Mouse (Mus musculus) left cerebral cortex, postnatal 14 days (tissue): ENCODE data around the gene Lce3e. TPM values are rescaled to one million over a fixed set of nuclear protein-coding genes. Genes with fewer than 3 reads are reported as not detected.

Source experiments
- DNase-seq, 2 experiments: peaks; one replicate each; pipeline ENCODE4 v3.0.0; 2021 to 2022; ENCODE audit warnings: low spot score in 2 of 2, mixed read lengths in 1 of 2
- intact Hi-C: fragments of 180-260 bp; cut with DNase I; formaldehyde crosslinking; loops from one replicate; pipeline ENCODE4 v1.15.1; 2025
- long read RNA-seq, 2 experiments: library from polyadenylated mRNA; stranded (forward); transcript quantifications; one replicate each; pipeline ENCODE4 v2.0.0; 2021
- total RNA-seq, 2 experiments: library from RNA; stranded (reverse); gene quantifications; 2 replicates each; pipeline ENCODE4 v1.2.3; 2021

Lce3e gene
- total RNA-seq = not detected
- long read RNA-seq, experiment 1 = 0 reads
- long read RNA-seq, experiment 2 = 0 reads

DNA sequence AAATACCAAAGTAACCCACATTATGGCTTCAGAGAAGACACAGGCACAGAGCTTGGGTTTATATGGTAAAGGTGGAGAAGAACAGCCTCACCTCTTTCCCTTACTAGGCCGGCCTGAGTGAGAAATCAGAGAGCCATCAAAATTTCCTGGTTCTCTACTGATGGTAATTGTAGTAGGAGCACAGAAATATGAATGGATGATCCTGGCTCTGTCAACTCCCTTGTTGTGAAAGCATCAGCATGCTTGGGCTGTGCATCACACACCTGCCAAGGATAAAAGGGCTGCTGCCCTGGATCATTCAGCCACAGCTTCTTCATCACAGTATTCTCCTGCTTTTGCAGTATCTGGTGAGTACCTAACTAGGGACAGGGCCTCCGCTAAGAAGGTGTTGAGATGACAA is at the start of gene Lce3e:
Gene Lce3e, plus strand, starts transcription at position 301 of the 400 bp plus-strand sequence.
- intact Hi-C loops = no loop called here
- DNase-seq = no peak

GRCm38 (mm10) chr3:92920364-92920763 is 46.5 kb upstream of the Lce3e start:
- intact Hi-C loops = no loop called here
- DNase-seq = peak; percentile 6 to 19

GRCm38 (mm10) chr3:92926130-92926529 is 40.7 kb upstream of the Lce3e start, which contains the start of gene Lce3a:
Gene Lce3a, minus strand, starts transcription at chr3:92926230.
- intact Hi-C loops = no loop called here
- DNase-seq = no peak

- DNase-seq = no peak
- intact Hi-C loops = no loop called here
Measured at GRCm38 (mm10) chr3:92932679-92933078, 34.2 kb upstream of the Lce3e start, which contains the start of gene Lce3b. Gene Lce3b, plus strand, starts transcription at chr3:92932979.

GRCm38 (mm10) chr3:92944186-92944585 is 22.7 kb upstream of the Lce3e start, which contains the start of gene Lce3c:
Gene Lce3c, plus strand, starts transcription at chr3:92944486.
- DNase-seq = no peak
- intact Hi-C loops = no loop called here

DNA sequence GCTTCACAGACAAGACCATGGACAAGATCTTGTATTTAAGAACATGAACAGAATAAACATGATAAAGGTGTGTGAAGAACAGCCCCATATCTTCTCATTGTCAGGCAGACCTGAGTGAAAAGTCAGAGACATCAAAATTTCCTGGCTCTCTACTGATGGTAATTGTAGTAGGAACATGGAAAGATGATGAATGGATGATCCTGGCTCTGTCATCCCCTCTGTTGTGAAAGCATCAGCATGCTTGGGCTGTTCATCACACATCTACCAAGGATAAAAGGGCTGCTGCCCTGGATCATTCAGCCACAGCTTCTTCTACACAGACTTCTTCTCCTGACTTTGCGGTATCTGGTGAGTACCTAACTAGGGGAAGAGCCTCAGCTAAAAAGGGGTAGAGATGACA is 9.8 kb upstream of the Lce3e start, which contains the start of gene Lce3d:
Gene Lce3d, plus strand, starts transcription at position 301 of the 400 bp plus-strand sequence.
- intact Hi-C loops = no loop called here
- DNase-seq = no peak

DNA sequence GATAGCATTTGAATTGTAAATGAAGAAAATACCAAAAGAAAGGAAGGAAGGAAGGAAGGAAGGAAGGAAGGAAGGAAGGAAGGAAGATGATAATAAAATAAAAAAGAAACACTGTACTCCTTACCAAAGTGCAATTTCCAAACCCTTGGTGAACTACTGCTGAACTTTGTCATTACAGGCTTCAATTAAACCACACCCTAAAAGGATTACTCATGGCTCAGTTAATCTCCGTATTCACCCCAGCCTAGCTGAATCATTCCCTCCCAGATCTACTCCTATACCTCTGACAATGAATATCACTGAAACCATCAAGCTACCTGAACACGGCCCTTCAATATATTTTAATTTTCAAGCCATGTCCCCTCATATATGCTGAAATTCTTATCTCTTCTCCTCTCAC is 11.6 kb downstream of the Lce3e start:
- DNase-seq = no peak
- intact Hi-C loops = no loop called here

GRCm38 (mm10) chr3:92991926-92992325 is 25.1 kb downstream of the Lce3e start, which contains the start of gene Lce3f:
Gene Lce3f, plus strand, starts transcription at chr3:92992226.
- no peak for DNase-seq
- intact Hi-C loops = loop anchor here (10.0 kb wide), 2 partner anchors 77 to 837 kb away; no protein-coding TSS in a partner anchor

GRCm38 (mm10) chr3:92998691-92999090 is 31.8 kb downstream of the Lce3e start:
- DNase-seq = peak; percentile 67 to 86
- intact Hi-C loops = loop anchor here (10.0 kb wide), 2 partner anchors 84 to 844 kb away; no protein-coding TSS in a partner anchor

DNA sequence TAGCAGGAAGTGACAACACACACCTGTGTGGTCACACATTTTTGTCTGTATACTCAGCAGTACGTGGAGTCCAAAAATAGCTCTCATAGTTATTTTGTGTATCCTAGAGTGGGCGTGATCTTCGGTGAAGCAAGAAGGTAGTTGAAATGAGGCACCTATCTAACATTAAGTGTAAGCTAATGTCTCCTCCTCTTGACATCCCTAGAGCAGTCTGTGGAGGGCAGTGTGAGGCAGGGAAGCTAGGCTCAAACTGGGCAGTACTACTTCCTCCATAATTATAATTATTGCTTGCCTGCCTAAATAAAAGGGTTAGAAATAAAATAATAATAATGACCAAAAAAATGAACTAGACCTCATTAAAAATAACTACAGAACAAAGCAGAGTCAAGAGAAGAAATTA is 33.8 kb downstream of the Lce3e start:
- no peak for DNase-seq
- intact Hi-C loops = no loop called here

DNA sequence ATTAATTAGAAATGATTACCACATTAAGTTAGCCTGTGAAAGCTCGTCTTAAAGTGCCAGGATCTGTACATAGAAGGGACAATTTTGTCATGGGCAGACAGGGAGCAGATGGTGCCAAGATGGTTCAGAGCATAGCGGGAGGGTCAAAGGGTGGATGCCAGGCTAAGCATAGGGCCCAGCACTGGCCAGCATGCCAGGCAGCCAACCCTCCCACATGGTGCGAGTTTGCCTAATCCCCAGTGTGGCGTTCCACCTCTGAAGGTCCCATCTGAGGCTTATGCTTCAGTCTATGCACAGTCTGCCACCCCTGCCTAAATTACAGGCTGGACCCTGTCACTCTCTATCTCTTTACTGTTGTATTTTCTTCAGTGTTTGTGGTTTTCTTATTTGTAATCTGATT is 36.0 kb downstream of the Lce3e start:
- intact Hi-C loops = no loop called here
- no peak for DNase-seq

- peak in 1 of 2 experiments; percentile 57 for DNase-seq
- intact Hi-C loops = no loop called here
Measured at GRCm38 (mm10) chr3:93014378-93014801, 47.5 kb downstream of the Lce3e start.

DNA sequence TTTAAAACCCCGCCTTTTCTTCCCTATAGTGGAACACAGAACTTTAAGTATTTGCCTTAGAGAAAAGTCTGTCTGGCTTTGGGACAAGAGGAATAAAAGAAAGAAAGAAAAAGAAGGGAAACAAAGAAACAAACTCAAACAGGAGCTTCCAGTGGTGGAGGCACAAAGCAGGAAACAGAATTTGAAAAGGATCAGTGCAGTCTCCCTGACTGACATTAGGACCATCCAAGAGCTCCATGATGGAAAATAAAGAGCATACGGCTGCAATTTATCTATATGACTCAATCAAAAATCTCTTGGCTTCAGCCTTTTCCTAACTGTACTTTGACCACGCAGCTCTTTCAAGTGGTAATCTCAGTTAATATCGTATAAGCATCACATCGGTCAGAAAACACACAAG is 48.0 kb downstream of the Lce3e start:
- no peak for DNase-seq
- intact Hi-C loops = no loop called here

DNA sequence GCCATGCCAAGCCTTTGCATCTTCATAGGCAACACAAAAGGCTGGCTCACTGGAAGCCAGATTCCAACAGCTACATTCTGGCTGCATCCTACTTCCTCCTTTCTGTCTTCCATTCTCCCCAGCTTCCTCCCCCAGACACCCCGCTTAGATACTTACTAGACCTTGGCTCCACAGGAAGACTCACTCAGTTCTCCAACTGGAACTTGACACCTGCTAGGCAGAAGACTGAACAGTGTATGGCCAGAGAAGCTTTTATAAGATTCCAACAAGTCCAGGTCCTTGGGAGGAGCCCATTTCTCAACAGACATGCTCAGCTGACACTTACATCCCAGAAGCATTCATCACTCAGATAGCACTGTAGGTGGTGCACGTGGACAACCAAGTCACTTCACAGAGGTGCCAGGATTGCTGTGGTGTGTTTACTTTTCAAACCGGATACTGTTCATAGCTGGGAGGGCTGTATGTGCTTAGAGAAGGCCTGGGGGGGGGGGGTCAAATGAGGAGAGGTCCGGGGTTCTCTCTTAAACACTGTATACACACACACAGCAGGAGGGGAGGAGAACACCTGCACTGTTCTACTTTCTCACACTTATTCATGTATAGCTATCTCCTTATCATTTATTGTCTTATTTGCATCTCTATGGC is 48.7 kb downstream of the Lce3e start, which contains the start of gene Crct1:
Gene Crct1, minus strand, starts transcription at position 228 of the 645 bp plus-strand sequence.
- intact Hi-C loops = no loop called here

More for the DNA sequence above, 48.7 kb downstream of the Lce3e start, which contains the start of gene Crct1:
- DNase-seq = no peak

Other genes with a start within 250 kb of the Lce3e start
- gene Lce1f, start 246.7 kb upstream of the Lce3e start, total RNA-seq = not detected
- gene Gm38119, start 228.0 kb upstream of the Lce3e start, total RNA-seq = not detected
- not detected for gene Lce1g, start 214.7 kb upstream of the Lce3e start, total RNA-seq
- not detected for gene Lce1h, start 202.0 kb upstream of the Lce3e start, total RNA-seq
- not detected for gene Lce1i, start 188.2 kb upstream of the Lce3e start, total RNA-seq
- not detected for gene Lce1j, start 176.5 kb upstream of the Lce3e start, total RNA-seq
- not detected for gene Lce1k, start 159.2 kb upstream of the Lce3e start, total RNA-seq
- gene Kprp, start 139.8 kb upstream of the Lce3e start, total RNA-seq = not detected
- not detected for gene Lce1l, start 115.8 kb upstream of the Lce3e start, total RNA-seq
- gene 2310050C09Rik, start 96.8 kb upstream of the Lce3e start, total RNA-seq = not detected
- not detected for gene Lce3a, start 40.8 kb upstream of the Lce3e start, total RNA-seq
- not detected for gene Lce3b, start 34.1 kb upstream of the Lce3e start, total RNA-seq
- not detected for gene Lce3c, start 22.6 kb upstream of the Lce3e start, total RNA-seq
- gene Lce3d, start 9.7 kb upstream of the Lce3e start, total RNA-seq = not detected
- not detected for gene Lce3f, start 25.2 kb downstream of the Lce3e start, total RNA-seq
- gene Crct1, start 48.6 kb downstream of the Lce3e start, total RNA-seq = not detected
- not detected for gene Lce1m, start 52.0 kb downstream of the Lce3e start, total RNA-seq
- not detected for gene Gm4858, start 101.8 kb downstream of the Lce3e start, total RNA-seq
- not detected for gene Crnn, start 177.7 kb downstream of the Lce3e start, total RNA-seq
- not detected for gene Flg2, start 230.2 kb downstream of the Lce3e start, total RNA-seq